Comparison of ENCODE assay signal across 10 mouse cellular contexts in the genomic region with DNA sequence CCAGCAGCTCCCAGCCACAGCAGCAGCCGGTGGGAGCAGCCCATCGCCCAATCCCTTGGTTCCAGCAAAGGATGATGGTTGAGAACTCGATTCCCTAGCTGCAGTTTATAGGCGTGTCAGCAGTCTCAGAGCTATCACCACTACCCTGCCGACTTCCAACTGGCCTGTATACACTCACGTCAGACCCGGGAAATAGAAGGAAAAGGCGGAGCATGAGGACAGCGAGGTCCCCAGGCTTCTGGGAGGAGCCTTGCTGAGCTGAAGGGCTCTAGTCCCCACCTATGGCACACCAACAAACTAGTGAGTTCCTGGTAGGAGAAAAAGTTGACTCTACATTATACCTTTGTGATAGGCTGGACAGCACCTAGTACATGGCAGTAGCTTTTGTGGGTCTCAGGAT. TPM values are rescaled to one million over a fixed set of nuclear protein-coding genes. Genes with fewer than 3 reads are reported as not detected.
DNase-seq lines count a peak whose midpoint lies in the region; ATAC-seq lines count a peak whose summit lies in the region.
"Had no signal": no experiment of that assay in that cellular context is flagged by ENCODE, and none has a peak within 500 bp of the region (broad histone marks: within the 10 kb centered on the region; RNA-seq: fewer than 3 reads in every experiment).

A gene (minus strand): TSS at position 181 of the 400 bp plus-strand sequence.

- peaks cover 69% of the 10 kb centered on the region for H3K27me3 ChIP-seq in heart, embryonic 13.5 days (replicated peaks)
- H3K27me3 ChIP-seq in megakaryocyte, embryonic 14.5 days (replicated peaks), result peaks cover 56% of the 10 kb centered on the region
- peaks cover 55% of the 10 kb centered on the region for H3K27me3 ChIP-seq in neural tube, embryonic 15.5 days (replicated peaks)

- H3K4me2 ChIP-seq in heart, embryonic 13.5 days, result peak within 1 kb of the TSS; percentile 99
- H3K4me2 ChIP-seq in neural tube, embryonic 15.5 days, result peak within 1 kb of the TSS; percentile 99

- peaks cover 15% of the 10 kb centered on the region for H3K4me1 ChIP-seq in heart, embryonic 13.5 days
- peaks cover 35% of the 10 kb centered on the region for H3K4me1 ChIP-seq in megakaryocyte, embryonic 14.5 days
- peaks cover 15% of the 10 kb centered on the region for H3K4me1 ChIP-seq in neural tube, embryonic 15.5 days

- H3K9ac ChIP-seq in heart, embryonic 13.5 days, result no peak within 1 kb of the TSS
- H3K9ac ChIP-seq in neural tube, embryonic 15.5 days (replicated peaks), result no peak within 1 kb of the TSS

- WGBS in heart, embryonic 13.5 days, result 9% methylated on average over 9 of the region's 9 CpGs
- WGBS in neural tube, embryonic 15.5 days, result 13% methylated on average over 9 of the region's 9 CpGs

- H3K27ac ChIP-seq in heart, embryonic 13.5 days (replicated peaks), result no peak within 1 kb of the TSS
- H3K27ac ChIP-seq in neural tube, embryonic 15.5 days (replicated peaks), result no peak within 1 kb of the TSS

- no peak for DNase-seq in heart, adult 9 months (ENCODE audit: low spot score in 2 of 2)
- no peak for DNase-seq in urinary bladder, adult 18-20 months (ENCODE audit: low spot score in 2 of 2)
- DNase-seq in frontal cortex, postnatal 10 days (ENCODE audit: low spot score in 2 of 2), result no peak

- H3K9me3 ChIP-seq in heart, embryonic 13.5 days, result no peaks in the 10 kb centered on the region
- no peaks in the 10 kb centered on the region for H3K9me3 ChIP-seq in megakaryocyte, embryonic 14.5 days
- no peaks in the 10 kb centered on the region for H3K9me3 ChIP-seq in neural tube, embryonic 15.5 days (replicated peaks)

- peak within 1 kb of the TSS; percentile 73 for H3K4me3 ChIP-seq in heart, embryonic 13.5 days
- peak within 1 kb of the TSS; percentile 93 for H3K4me3 ChIP-seq in megakaryocyte, embryonic 14.5 days (replicated peaks)
- 0 out of 2 replicates have a peak within 1 kb of the TSS, but pooled peaks have one; percentile 64 for H3K4me3 ChIP-seq in neural tube, embryonic 15.5 days (replicated peaks)
- H3K4me3 ChIP-seq: erythroblast, embryonic 14.5 days had no signal

- ATAC-seq in heart, embryonic 13.5 days (ENCODE audit: extremely low read depth, insufficient number of reproducible peaks, low FRiP score, low TSS enrichment), result no peak
- no peak for ATAC-seq in megakaryocyte, adult 5-6 weeks (ENCODE audit: poor library complexity, severe bottlenecking)
- ATAC-seq in granulocyte monocyte progenitor cell, adult 5-6 weeks (replicated peaks; ENCODE audit: poor library complexity, severe bottlenecking), result 0 out of 2 replicates have a peak, but pooled peaks have one; percentile 22
- no peak for ATAC-seq in neural tube, embryonic 15.5 days (ENCODE audit: low FRiP score)

- H3K36me3 ChIP-seq in heart, embryonic 13.5 days, result peaks cover 22% of the 10 kb centered on the region
- H3K36me3 ChIP-seq in megakaryocyte, embryonic 14.5 days (replicated peaks; ENCODE audit: low read length), result peaks cover 21% of the 10 kb centered on the region
- peaks cover 21% of the 10 kb centered on the region for H3K36me3 ChIP-seq in neural tube, embryonic 15.5 days

RNA-seq across cellular contexts. Expression of the gene that starts here (rescaled TPM):
- polyA plus RNA-seq in heart, embryonic 13.5 days (2015; fragmentation: Nextera tagmentation; extraction: Ambion mirVana), result 0.10 and 0.19 TPM in 2 replicates
- polyA plus RNA-seq in megakaryocyte, embryonic 14.5 days (2012; ENCODE audit: insufficient read depth, low replicate concordance), result 0.25 TPM in 1 of 2 replicates, not detected in the other
- total RNA-seq in megakaryocyte, adult 5-6 weeks (2015), result not detected in 2 replicates
- not detected in 2 replicates for total RNA-seq in megakaryocyte, adult 5-6 weeks (2017)
- not detected in 2 replicates for total RNA-seq in granulocyte monocyte progenitor cell, adult 5-6 weeks (2014; fragmentation: Nextera tagmentation)
- not detected in 2 replicates for total RNA-seq in granulocyte monocyte progenitor cell, adult 5-6 weeks (2017)
- 1.9 and 2.5 TPM in 2 replicates for polyA plus RNA-seq in neural tube, embryonic 15.5 days (2015; fragmentation: Nextera tagmentation; extraction: Ambion mirVana)
- polyA plus RNA-seq: erythroblast, embryonic 14.5 days; limb, embryonic 11.5 days had no signal

Comparison
In these comparisons a context has a peak if more than half of its experiments do, and no peak if none do; other contexts are left out.
1. Peak in ATAC-seq in granulocyte monocyte progenitor cell, adult 5-6 weeks; RNA of the gene not detected or under 1 TPM.